Mouse (Mus musculus): Measurements from ENCODE around the gene Mark4.
A peak's percentile ranks its signal among the peaks of the same experiment; 100 is the strongest.

The Mark4 gene

GRCm38 (mm10) chr7:19458591-19459111 is at the start of gene Mark4:
TSS of gene Mark4 (minus strand) at chr7:19458821.
- peak; percentile 98 for DNase-seq

- DNase-seq, result no peak
Measured at GRCm38 (mm10) chr7:19507612-19507981, 49.0 kb upstream of the Mark4 start.

GRCm38 (mm10) chr7:19506969-19507611 is 48.5 kb upstream of the Mark4 start:
- peak; percentile 95 for DNase-seq

- DNase-seq, result no peak
Measured at GRCm38 (mm10) chr7:19506326-19506725, 47.7 kb upstream of the Mark4 start.

GRCm38 (mm10) chr7:19503481-19504068 is 45.0 kb upstream of the Mark4 start:
- peak; percentile 91 for DNase-seq

GRCm38 (mm10) chr7:19501658-19502057 is 43.0 kb upstream of the Mark4 start:
- DNase-seq, result peak; percentile 85

GRCm38 (mm10) chr7:19500420-19501363 is 42.1 kb upstream of the Mark4 start:
- peak; percentile 85 for DNase-seq

GRCm38 (mm10) chr7:19498326-19498725 is 39.7 kb upstream of the Mark4 start:
- DNase-seq, result peak; percentile 71

GRCm38 (mm10) chr7:19496214-19496555 is 37.6 kb upstream of the Mark4 start:
- DNase-seq, result peak; percentile 74

- peak; percentile 93 for DNase-seq
Measured at GRCm38 (mm10) chr7:19495521-19496213, 37.0 kb upstream of the Mark4 start.

GRCm38 (mm10) chr7:19494751-19495474 is 36.3 kb upstream of the Mark4 start:
- DNase-seq, result peak; percentile 89

- peak; percentile 97 for DNase-seq
Measured at GRCm38 (mm10) chr7:19491731-19492130, 33.1 kb upstream of the Mark4 start.

GRCm38 (mm10) chr7:19489525-19489924 is 30.9 kb upstream of the Mark4 start:
- peak; percentile 85 for DNase-seq

- DNase-seq, result no peak
Measured at GRCm38 (mm10) chr7:19486549-19486948, 27.9 kb upstream of the Mark4 start.

- no peak for DNase-seq
Measured at GRCm38 (mm10) chr7:19485488-19485887, 26.9 kb upstream of the Mark4 start.

- DNase-seq, result no peak
Measured at GRCm38 (mm10) chr7:19483281-19483680, 24.7 kb upstream of the Mark4 start.

GRCm38 (mm10) chr7:19477624-19478384 is 19.2 kb upstream of the Mark4 start:
- DNase-seq, result peak; percentile 88

- DNase-seq, result no peak
Measured at GRCm38 (mm10) chr7:19477084-19477483, 18.5 kb upstream of the Mark4 start.

- peak; percentile 99 for DNase-seq
Measured at GRCm38 (mm10) chr7:19473875-19474443, 15.3 kb upstream of the Mark4 start.

- peak; percentile 97 for DNase-seq
Measured at GRCm38 (mm10) chr7:19472403-19472802, 13.8 kb upstream of the Mark4 start.

- DNase-seq, result peak; percentile 76
Measured at GRCm38 (mm10) chr7:19470308-19470707, 11.7 kb upstream of the Mark4 start.
